Mouse (Mus musculus): ENCODE results near the gene Cebpb. TPM values are rescaled to one million over a fixed set of nuclear protein-coding genes. Genes with fewer than 3 reads are reported as not detected.

Cebpb gene
- polyA plus RNA-seq, 1 experiment from 2014 or later, result 0.51 TPM

Small RNA genes within 50 kb of the gene (microRNA-seq; reads per million reads assigned to microRNA genes)
- gene Gm22355, result not detected

Other genes starting within 250 kb of the Cebpb start
- gene Rnf114, start 196.3 kb upstream of the Cebpb start, polyA plus RNA-seq (2015; fragmentation: Nextera tagmentation; extraction: Ambion mirVana), result 78.5 and 79.0 TPM in 2 replicates
- gene Spata2, start 196.0 kb upstream of the Cebpb start, polyA plus RNA-seq (2015; fragmentation: Nextera tagmentation; extraction: Ambion mirVana), result 13.4 and 15.8 TPM in 2 replicates
- gene Snai1, start 150.7 kb upstream of the Cebpb start, polyA plus RNA-seq (2015; fragmentation: Nextera tagmentation; extraction: Ambion mirVana), result 12.5 and 20.6 TPM in 2 replicates
- 210 and 218 TPM in 2 replicates for gene Ube2v1, start 56.8 kb upstream of the Cebpb start, polyA plus RNA-seq (2015; fragmentation: Nextera tagmentation; extraction: Ambion mirVana)
- 2.2 and 3.0 TPM in 2 replicates for gene Gm20431, start 27.4 kb upstream of the Cebpb start, polyA plus RNA-seq (2015; fragmentation: Nextera tagmentation; extraction: Ambion mirVana)
- gene Tmem189, start 907 bp downstream of the Cebpb start, polyA plus RNA-seq (2015; fragmentation: Nextera tagmentation; extraction: Ambion mirVana), result 44.5 and 44.9 TPM in 2 replicates
- gene Ptpn1, start 243.1 kb downstream of the Cebpb start, polyA plus RNA-seq (2015; fragmentation: Nextera tagmentation; extraction: Ambion mirVana), result 44.7 and 50.8 TPM in 2 replicates